Mouse (Mus musculus): Measurements from ENCODE around the gene Dhodh.

Gene Dhodh

GRCm38 (mm10) chr8:109585652-109586051 is 22.8 kb downstream of the Dhodh start:
- no peak for DNase-seq (ENCODE audit: low read depth)

- DNase-seq (ENCODE audit: low read depth), result no peak
These were observed 23.6 kb downstream of the Dhodh start for GRCm38 (mm10) chr8:109584830-109585229.

- no peak for DNase-seq (ENCODE audit: low read depth)
These were observed 24.2 kb downstream of the Dhodh start for GRCm38 (mm10) chr8:109584293-109584692.

GRCm38 (mm10) chr8:109578900-109579301 is 29.6 kb downstream of the Dhodh start, which contains the start of gene Hp:
Hp (minus strand) TSS chr8:109579172.
- no peak for DNase-seq (ENCODE audit: low read depth)

GRCm38 (mm10) chr8:109576311-109576710 is 32.2 kb downstream of the Dhodh start:
- DNase-seq (ENCODE audit: low read depth), result no peak

- no peak for DNase-seq (ENCODE audit: low read depth)
These were observed 37.3 kb downstream of the Dhodh start for GRCm38 (mm10) chr8:109571139-109571538.

- peak; percentile 99 for DNase-seq (ENCODE audit: low read depth)
These were observed 42.8 kb downstream of the Dhodh start, which contains the start of the genes Dhx38 and Txnl4b for GRCm38 (mm10) chr8:109565498-109566333. Dhx38 (minus strand) TSS chr8:109565861. Txnl4b (plus strand) TSS chr8:109565892.

- peak; percentile 15 for DNase-seq (ENCODE audit: low read depth)
These were observed 43.7 kb downstream of the Dhodh start for GRCm38 (mm10) chr8:109564766-109565165.

GRCm38 (mm10) chr8:109563881-109564280 is 44.6 kb downstream of the Dhodh start:
- DNase-seq (ENCODE audit: low read depth), result no peak

GRCm38 (mm10) chr8:109551663-109552062 is 56.8 kb downstream of the Dhodh start:
- DNase-seq (ENCODE audit: low read depth), result peak; percentile 16

- DNase-seq (ENCODE audit: low read depth), result no peak
These were observed 64.4 kb downstream of the Dhodh start for GRCm38 (mm10) chr8:109544049-109544448.

GRCm38 (mm10) chr8:109542748-109543519 is 65.5 kb downstream of the Dhodh start:
- no peak for DNase-seq (ENCODE audit: low read depth)

- DNase-seq (ENCODE audit: low read depth), result no peak
These were observed 66.3 kb downstream of the Dhodh start for GRCm38 (mm10) chr8:109542165-109542564.
